Mouse (Mus musculus) thymus, adult 18-20 months (tissue): ENCODE data around the gene Kcna2.
A peak's percentile ranks its signal among the peaks of the same experiment; 100 is the strongest.

Experiments used
- DNase-seq, 2 experiments: peaks; one replicate each; pipeline ENCODE4 v3.0.0; 2022; ENCODE audit warnings: mixed read lengths in 2 of 2

The Kcna2 gene

DNA sequence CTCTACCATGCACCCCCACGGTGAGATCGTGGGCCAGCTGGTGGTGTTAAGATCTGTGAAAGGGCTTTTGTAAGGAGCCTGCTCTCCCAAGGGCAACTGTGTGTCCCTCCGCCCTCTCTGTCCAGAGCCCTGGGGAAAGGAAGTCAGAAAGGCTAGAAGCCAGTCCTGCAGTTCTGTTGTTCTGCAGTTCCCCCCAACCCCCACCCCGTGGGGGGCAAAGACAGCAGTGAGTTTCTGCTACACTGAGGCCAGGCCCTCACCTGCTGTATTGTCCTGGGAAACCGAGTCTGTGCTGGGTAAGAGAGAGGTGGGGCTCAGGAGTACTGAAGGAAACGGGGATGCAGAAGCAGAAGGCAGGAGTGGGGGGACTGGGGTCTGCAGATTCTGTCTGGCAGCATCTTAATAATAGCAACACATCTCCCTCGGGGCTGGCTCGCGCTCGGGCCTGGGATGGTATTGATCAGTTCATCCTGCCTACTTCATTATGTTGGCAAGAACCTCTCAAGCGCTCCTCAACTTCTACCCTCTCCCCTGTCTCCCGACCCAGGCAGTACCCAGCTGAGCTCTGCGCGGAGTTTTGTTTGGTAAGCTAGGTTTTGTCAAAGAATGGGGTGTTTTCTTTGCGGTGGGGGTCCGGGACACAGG, at the start of gene Kcna2:
Gene Kcna2 (plus strand): TSS at position 336 of the 645 bp plus-strand sequence.
- DNase-seq = peak in 1 of 2 experiments; percentile 32

DNA sequence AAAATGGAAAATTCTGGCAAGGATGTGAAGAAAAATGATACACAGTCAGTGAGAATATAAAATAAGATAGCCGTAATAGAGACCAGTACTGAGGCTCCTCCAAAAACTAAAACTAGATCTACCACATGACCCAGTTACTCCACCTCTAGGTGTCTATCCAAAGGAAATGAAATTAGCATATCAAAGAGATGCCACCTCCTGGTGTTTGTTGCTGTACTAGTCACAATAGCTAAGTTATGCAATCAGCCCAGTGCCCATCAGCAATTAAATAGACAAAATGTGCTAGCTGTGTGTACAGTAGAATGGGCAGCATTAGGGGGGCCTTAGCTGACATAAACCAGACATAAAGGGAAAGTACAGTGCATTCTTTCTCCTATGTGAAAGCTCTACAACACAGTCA, 39.5 kb upstream of the Kcna2 start:
- DNase-seq = no peak

DNA sequence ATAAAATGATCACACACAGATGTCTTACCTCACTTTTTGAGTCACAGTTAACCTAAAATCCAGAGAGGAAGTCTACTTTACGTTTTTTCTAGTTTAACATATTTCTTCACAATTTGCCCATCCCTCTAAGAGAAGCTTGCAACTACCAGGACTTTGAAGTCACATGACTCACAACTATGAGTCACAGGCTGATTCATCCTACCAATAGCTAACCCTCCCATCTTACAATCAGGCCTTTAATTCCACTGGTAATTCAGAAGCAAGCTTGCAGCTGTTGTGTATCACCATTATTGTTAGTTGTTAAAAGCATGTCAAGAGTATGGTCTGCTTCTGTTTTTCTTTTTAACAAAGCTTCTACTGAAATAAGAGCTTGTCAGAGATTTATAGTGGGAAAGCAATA, 38.2 kb upstream of the Kcna2 start:
- no peak for DNase-seq

DNA sequence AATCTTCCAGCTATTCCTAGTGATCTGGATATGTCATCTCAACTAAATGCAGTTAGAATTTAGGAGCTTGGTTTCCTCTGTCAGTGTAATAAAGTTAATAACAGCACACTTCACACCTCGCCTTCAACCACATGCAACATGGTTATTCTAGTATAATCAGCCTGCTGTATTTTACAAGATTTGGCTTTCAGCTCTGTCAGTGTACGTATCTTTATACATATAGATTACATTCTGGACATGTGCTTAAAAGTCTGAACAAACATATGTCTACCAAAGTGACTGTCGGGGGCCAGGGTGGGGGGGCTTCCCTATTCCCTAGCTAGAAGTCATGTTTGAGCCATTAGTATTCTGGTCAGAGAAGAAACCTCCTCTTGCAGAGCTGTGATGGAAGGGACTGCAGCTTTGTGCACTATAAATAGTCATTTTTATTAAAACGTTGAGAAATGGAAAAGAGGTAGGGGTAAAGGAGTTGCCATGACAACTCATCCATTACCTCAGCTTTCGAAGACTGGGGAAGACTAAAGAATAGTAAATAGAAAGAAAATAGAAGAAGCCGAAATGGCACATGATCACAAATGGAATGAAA, 35.3 kb upstream of the Kcna2 start:
- no peak for DNase-seq

DNA sequence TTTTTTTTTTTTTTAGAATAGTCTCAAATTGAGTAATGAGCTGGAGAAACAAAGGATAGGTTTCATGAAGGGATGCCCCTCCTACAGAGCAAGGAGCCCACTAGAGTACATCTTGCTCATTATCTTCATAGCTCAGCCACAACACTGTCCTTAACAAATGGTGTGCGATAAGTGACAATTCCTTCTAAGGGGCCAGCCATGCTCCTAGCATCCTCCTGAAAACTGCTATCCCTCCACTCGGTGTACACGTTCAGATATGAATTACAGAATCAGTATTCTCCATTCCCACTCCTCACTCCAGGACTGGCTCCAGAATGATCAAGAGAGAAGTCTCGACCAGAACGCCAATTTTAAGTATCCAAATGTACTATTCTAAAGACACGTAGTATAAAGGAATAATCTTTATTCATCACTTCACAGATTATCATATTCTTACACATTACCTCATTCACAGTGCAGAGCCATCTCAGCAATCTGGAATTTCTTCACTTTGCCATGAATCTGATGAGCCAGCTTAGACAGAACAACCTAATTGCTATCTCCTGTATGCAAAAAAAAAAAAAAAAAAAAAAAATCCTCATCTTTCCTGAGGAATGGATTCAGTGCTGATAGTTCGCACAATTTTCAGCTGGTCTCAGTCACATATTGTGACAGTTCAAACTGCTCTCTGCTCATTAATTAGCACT, 34.6 kb upstream of the Kcna2 start:
- no peak for DNase-seq

DNA sequence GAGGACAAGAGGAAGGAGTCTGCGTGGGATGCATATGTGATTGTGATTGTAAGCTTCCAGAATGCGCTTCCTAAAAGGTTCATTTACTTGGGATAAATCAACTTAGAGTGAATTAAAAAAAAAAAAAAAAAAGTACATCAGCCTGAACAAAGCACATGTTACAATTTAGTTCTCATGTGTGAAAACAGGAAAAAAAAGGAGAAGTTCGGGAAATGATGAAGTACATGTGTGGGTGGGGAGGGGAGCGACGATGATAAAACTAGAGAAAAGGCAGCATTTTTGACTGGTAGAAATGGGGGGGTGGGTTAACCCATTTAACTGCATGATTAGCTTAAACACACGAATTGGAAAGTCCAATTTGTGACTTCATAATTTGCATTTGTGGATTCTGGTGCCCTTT, 33.7 kb upstream of the Kcna2 start:
- DNase-seq = no peak

DNA sequence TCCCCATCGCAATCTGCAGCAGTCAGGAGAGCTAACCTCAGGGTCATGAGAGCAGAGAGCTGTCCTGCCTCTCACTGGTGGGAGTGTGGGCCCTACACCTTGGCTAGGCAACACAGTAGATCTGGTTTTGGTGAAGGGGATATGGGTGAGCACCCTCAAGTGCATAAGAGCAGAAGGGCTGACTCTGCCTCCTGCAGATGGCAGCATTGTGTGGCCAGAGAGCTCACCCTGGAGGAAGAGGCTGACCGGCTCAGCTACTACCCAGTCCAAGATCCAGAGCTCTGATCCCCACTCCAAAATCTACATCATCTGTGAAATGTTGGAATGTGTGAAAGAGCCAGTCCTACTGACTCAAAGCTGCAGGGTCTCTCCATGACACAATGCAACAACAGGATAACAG, 27.1 kb upstream of the Kcna2 start:
- DNase-seq = no peak

DNA sequence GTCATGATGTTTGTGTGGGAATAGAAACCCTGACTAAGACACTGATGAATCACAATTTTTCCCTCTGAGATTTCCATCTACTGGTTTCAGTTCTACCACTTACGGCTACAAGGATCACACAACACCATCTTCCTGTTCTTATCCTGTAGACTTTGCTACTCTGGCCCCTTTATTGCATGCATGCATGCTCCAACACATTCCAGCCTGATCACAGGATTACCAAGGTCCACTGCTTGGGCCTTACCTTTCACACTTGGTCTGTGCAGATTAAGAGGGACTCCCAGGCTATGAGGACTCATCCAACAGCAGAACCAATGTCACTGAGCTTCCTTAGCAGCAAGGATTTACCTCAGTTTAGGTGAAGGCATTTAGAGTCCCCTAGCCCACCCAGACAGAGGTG, 25.2 kb upstream of the Kcna2 start:
- DNase-seq = no peak

DNA sequence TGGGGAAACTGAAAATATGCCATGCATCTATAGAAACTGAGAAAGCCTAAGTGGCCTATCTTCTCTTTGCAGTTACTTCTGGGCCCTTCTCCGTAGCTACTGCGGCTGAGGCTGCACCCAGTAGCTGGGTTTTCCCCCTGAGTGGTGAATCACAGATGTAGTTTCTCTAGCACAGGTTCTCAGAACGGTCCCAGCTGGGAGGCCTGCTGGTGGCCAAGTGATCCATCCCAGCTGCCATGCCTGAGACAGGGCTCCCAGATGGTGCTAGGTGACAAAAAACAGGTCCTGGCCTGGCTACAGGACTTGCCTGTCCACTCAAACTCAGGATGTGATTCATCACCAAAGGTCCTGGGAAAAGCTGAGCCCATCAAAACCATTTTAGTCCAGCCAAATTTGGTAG, 24.3 kb upstream of the Kcna2 start:
- no peak for DNase-seq

DNA sequence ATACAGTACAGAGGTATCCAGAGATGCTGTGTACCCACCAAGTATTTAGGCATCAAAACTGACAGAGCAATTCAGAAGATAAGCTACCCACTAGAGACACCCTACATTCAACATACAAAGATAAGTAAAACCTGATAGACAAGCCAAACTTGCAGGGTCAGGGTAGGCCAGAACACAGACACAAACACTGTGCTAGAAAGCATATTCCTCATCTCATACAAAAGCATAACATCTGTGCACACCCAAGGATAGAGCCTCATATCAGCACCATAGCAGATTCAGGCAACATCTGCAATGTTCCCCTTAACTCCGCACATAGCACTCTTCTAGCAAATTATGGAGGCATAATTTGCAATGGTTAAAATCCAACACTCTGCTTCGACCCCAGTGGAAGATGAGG, 23.8 kb upstream of the Kcna2 start:
- DNase-seq = no peak

DNA sequence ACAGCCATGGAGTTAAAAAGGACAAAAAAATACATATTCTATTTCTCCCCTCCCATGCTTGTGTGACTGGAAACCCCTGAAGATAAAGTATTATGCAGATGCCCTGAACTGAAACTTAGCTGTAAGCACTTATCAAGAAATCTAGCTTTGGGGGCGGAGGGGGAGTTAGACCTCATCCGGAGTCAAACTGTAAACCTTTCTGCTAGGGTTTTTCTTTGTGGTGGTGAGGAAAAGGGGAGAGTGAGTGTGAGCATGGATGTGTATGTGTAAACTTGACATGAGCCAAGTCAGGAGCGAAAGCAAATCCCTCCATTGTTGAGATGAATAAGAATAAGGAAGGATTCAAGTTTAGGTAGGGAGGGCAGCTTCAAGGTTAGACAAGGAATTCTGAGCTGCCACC, 20.1 kb upstream of the Kcna2 start:
- peak in 1 of 2 experiments; percentile 76 for DNase-seq

DNA sequence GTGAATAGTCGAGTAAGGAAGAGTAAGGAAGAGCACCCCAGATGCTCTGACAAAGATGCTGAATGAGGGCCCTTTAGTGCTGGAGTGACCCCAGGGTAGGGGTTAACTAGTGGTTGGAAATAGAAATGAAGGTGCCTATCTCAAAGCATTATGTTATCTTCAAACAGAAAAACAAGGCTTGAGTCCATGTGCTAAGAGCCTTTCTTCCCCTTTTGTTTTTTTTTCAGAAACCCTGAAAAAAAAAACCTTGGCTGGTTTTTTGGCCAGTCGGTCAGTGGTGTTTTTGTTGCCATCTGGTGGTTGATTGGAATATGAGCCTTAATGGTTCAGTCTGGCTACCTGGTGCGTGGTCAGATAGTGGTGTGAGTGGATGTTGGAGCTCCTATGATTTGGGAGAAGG, 19.7 kb upstream of the Kcna2 start:
- no peak for DNase-seq

DNA sequence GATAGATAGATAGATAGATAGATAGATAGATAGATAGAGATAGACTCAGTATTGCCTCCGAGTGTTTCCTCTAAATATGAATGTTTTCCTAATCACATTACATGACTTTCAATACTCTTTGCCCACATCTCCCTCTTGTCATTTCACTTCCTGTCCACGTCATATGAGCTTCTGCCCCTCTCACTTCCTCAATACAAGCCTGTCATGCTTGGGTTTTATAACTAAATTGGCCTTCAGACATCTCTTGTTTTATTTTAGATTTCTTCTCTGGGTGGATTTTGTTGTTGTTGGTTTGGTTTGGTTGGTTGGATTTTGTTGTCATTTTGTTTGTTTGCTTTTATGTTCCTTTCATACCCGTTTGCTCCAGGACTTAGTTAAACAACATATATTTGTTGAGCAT, 16.4 kb upstream of the Kcna2 start:
- no peak for DNase-seq

DNA sequence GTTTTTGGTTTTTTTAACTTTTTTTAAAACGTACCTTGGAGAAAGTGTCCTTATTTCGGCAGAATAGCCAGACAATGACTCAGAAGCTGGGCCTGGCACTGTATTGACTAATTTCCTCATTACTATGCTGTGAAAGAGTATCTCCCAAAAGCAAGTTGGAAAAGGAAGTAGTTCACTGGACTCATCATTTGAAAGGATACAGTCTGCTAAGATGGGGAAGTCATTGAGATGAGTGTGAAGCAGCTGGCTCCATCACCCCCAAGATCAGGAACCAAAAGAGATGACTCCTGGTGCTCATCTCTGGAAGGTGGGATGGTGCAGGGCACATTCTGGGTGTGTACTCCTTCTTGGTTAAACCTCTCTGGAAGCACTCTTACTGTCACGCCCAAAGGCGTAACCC, 13.5 kb upstream of the Kcna2 start:
- DNase-seq = no peak

DNA sequence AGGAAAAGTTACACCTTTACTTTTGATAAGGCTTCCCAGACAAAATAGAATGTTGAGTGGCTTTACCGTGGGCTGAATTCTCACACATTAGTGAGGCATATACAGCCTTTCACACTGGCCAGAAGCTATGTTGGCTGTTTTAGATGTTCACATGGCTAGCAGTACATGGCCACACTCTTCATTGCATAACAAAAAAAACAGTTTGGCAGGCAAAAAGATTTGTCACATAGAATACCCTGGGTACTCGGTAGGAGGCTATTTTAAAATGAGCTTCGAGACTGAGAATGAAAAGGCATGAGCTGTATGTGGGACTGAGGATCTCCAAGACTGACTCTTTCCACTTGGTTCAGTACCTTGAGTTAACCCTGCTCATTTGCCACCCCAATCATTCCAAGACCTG, 12.1 kb upstream of the Kcna2 start:
- no peak for DNase-seq

DNA sequence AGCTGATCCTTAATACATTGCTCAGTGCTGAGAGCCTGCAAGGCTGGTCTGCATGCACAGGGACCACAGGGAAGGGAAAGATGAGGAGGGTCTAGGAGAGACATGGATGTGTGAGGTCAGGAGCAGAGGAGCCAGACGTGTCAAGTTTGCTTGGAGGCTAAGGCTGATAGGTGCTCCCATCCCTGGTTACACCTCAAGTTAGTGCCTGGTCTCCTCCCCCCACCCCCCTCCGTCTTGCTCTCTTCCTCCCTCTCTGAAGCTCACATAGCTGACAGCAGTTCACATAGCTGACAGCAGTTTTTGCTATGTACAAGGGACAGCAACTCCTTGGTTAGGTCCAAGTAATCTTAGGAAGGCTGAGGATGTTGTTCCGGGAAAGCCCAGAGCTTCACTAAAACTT, 11.5 kb upstream of the Kcna2 start:
- peak in 1 of 2 experiments; percentile 56 for DNase-seq

DNA sequence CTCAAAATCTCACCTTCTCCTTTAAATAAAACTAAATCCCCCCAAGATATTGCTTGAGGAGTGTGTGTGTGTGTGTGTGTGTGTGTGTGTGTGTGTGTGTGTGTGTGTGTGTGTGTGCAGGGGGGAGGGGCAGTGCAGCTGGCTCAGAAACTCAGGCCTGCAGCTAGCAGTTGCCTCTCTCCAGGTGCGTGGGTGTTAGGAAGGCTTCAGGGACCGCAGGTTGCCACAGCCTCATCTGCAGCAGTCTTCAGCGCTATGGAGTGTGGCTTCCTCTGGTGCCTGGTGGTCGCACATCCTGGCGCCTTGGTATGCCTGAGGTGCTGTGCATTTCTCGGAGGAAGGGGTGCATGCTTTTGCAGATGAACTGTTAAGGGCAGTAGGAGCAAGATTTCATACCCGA, 10.9 kb upstream of the Kcna2 start:
- DNase-seq = peak; percentile 84 to 92

DNA sequence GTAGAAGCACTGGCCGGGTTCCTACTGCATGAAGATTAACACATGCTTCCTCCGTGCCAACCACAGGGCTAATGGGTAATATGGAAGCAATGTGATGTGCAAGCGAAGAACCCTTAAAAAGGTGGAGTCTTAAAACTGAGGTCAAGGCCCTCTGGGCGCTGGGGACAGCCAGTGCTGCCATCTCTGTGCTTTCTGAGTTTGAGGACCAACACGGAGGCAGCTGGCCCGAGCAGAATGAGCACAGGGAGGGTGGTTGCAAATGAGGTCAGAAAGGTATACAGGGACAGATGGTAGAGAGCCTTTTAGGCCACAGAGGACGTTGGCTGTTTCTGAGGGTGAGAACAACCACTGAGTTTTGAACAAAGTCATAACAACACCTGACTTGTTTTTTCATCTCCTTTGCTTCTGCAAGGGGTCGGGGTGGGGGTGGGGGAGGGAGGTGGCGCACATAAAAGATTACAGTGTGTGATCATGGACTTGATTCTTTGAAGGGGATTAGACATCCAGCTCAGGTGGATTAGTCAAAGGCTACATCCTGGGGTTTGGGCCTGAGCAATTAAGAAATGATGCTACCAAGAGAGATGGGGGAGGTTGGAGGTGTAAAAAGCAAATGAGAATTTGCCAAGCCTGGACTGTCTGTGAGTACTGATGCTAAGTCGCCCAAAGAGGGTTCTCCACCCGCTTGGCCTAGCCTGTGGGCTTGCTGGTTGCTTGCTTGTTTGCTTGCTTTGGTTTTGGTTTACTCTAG, 10.4 kb upstream of the Kcna2 start:
- peak; percentile 49 to 77 for DNase-seq

DNA sequence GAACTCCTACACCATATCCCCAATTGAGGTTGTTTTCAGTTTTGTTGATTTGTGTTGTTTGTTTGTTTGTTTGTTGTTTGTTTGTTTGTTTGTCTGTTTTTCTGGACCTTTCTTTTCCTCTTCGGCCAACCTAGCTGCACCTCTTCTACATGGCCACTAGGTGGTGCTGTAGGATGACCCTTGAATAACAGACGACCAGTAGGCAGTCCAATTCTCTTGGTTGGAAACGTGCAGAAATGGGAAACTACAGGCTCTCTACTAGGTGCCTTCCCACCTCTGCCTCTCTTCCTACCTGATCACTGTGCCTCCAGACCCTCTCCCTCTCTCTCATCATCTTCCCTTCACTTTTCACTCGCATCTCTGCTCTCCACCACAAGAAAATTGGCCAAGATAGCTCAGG, 6.9 kb upstream of the Kcna2 start:
- no peak for DNase-seq

DNA sequence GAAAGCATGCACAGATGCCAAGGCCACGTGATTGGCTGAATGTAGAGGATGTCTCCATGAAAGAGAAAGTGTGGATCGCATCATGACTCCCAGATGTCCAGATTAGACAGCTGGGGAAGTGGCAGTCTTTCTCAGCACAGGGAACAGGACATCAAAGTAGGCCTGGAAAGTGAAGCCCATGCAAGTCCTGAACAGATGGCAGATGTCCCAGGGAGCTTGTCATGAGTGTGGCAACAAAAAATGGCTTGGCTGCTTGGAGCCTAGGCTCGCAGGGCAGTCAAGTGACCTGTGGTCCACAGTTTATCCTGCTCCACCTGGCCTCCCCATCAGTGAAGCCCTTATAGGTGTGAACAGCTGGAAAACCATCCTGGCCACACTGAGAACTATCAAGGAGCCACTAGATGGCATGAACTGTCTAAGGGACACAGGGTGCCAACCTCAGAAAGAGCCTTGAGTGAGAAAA, 4.6 kb upstream of the Kcna2 start:
- no peak for DNase-seq

DNA sequence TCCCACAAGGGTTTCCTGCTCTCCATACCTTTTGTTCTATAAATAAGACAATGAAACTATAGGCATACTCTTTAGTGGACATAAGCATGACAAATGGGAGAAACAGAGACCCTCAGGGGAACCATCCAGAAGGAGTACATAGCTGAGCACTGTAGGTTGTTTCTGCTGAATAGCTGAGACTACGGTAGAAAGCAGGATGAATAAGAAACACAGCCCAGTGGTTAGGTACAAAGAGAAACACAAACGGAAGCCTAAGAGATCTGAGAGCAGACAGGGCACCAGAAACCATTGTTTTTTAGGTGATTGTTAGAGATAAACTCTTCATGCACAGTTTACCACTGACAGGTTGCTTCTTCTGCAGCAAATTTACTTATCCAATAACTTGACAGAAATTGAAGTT, 1.1 kb upstream of the Kcna2 start:
- no peak for DNase-seq

DNA sequence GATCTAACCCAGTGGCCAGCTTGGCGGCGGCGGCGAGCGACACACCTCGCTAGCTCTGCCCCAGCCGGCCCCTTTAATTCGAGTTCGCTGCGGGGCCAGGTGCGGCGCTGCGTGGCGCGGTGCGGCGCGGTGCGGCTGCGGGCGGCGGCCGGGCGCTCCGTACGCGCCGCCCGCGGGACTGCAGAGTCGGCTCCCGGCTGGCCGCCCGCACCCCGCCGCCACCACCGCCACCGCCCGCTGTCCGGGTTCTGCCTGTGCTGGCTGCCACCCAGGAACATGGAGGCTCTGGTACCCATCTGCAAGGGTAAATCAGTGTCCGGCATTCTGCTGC, 475 bp downstream of the Kcna2 start:
- no peak for DNase-seq

DNA sequence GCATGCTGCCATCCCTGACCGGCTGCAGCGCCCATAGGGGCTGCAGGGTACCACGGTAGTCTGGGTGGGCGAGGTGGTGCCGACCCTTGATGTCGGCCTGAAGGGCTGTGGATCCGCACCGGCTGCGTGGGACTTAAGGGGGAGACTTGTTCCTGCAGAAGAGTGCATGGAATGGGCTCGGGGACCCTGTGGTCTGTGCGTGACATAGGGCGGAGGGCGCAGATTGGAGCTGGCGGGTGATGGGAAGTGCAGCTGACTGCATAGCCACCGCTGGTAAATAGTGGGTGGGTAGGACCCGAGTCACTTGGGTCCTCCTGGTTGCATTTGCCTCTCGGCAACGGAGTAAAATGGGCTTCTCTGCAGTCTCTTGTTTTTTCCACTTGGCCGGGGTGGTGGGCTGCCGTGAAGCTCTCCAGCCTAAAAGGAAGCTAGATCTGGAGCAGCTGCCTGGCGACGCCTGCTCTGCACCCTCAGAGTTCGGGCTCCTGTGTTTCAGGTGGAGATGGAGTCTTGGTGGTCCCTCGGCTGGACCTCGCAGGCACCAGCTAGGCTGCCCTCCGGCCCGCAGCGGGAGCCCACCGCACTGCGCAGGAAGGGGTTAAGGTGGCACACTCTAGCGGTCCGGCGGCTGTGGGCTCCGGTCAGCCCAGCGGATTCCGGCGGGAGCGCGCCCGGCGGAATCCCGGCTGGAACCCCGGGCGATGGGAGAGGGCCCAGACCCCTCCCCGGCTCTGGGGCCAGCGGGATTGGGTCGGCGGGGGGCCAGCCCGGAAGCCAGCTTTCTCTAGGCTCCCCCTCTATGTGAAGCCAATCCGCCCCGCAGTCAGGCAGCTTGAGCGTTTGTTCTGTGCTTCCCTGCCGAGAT, 1.1 kb downstream of the Kcna2 start:
- peak in 1 of 2 experiments; percentile 19 for DNase-seq
